Mouse (Mus musculus): ENCODE data around the gene Rims3. TPM values are rescaled to one million over a fixed set of nuclear protein-coding genes. Genes with fewer than 3 reads are reported as not detected.

Gene Rims3
- polyA plus RNA-seq, 1 experiment from 2014 or later = 0.95 TPM

GRCm38 (mm10) chr4:120825577-120826326, 28.9 kb upstream of the Rims3 start:
- Histone ChIP-seq H3K4me1 (replicated peaks; ENCODE audit: control insufficient read depth, insufficient read depth, low read length) (0 out of 2 replicates have a peak, but pooled peaks cover 3% of the 10 kb centered on the region), H3K36me3 (ENCODE audit: control insufficient read depth, insufficient read depth) (no peaks in the 10 kb centered on the region), H3K9me3 (ENCODE audit: control insufficient read depth) (no peaks in the 10 kb centered on the region), H3K27me3 (replicated peaks; ENCODE audit: control insufficient read depth, insufficient read depth, low read length) (no peaks in the 10 kb centered on the region), H3K4me2 (replicated peaks; ENCODE audit: low read depth) (peak overlapping the region; percentile 72), H3K27ac (ENCODE audit: low read depth, low read length) (peak overlapping the region; percentile 98), H3K9ac (ENCODE audit: low read depth, low read length) (peak overlapping the region; percentile 96), H3K4me3 (ENCODE audit: low read depth, low read length) (peak overlapping the region; percentile 62)
- TF ChIP-seq CTCF (IDR thresholded peaks at IDR 0.05; ENCODE audit: low read depth) = no peak
- under 1% methylated on average over 40 of the region's 55 CpGs for WGBS
- peak; percentile 98 for ATAC-seq

GRCm38 (mm10) chr4:120826418-120826817, 28.2 kb upstream of the Rims3 start:
- 0 out of 2 replicates have a peak, but pooled peaks cover 3% of the 10 kb centered on the region for H3K4me1 ChIP-seq (replicated peaks; ENCODE audit: control insufficient read depth, insufficient read depth, low read length)
- no peaks in the 10 kb centered on the region for H3K27me3 ChIP-seq (replicated peaks; ENCODE audit: control insufficient read depth, insufficient read depth, low read length)
- ATAC-seq = no peak
- TF ChIP-seq CTCF (IDR thresholded peaks at IDR 0.05; ENCODE audit: low read depth) = no peak
- H3K4me2 ChIP-seq (replicated peaks; ENCODE audit: low read depth) = peak overlapping the region; percentile 72; the same call in 1 of the 2 replicates
- H3K9me3 ChIP-seq (ENCODE audit: control insufficient read depth) = no peaks in the 10 kb centered on the region
- no peak overlapping the region; the same call in 1 of the 2 replicates for H3K27ac ChIP-seq (ENCODE audit: low read depth, low read length)
- H3K36me3 ChIP-seq (ENCODE audit: control insufficient read depth, insufficient read depth) = no peaks in the 10 kb centered on the region
- H3K9ac ChIP-seq (ENCODE audit: low read depth, low read length) = no peak overlapping the region
- WGBS = 88% methylated on average over 6 of the region's 6 CpGs
- H3K4me3 ChIP-seq (ENCODE audit: low read depth, low read length) = no peak overlapping the region

GRCm38 (mm10) chr4:120830767-120831166, 23.8 kb upstream of the Rims3 start:
- no peak for ATAC-seq
- no peaks in the 10 kb centered on the region for H3K9me3 ChIP-seq (ENCODE audit: control insufficient read depth)
- H3K4me3 ChIP-seq (ENCODE audit: low read depth, low read length) = no peak overlapping the region
- H3K27me3 ChIP-seq (replicated peaks; ENCODE audit: control insufficient read depth, insufficient read depth, low read length) = no peaks in the 10 kb centered on the region
- no peaks in the 10 kb centered on the region for H3K36me3 ChIP-seq (ENCODE audit: control insufficient read depth, insufficient read depth)
- H3K4me1 ChIP-seq (replicated peaks; ENCODE audit: control insufficient read depth, insufficient read depth, low read length) = no peaks in the 10 kb centered on the region
- no peak overlapping the region for H3K9ac ChIP-seq (ENCODE audit: low read depth, low read length)
- WGBS = 61% methylated on average over 5 of the region's 5 CpGs
- H3K4me2 ChIP-seq (replicated peaks; ENCODE audit: low read depth) = no peak overlapping the region
- H3K27ac ChIP-seq (ENCODE audit: low read depth, low read length) = no peak overlapping the region
- TF ChIP-seq CTCF (IDR thresholded peaks at IDR 0.05; ENCODE audit: low read depth) = no peak

- Histone ChIP-seq H3K27me3 (replicated peaks; ENCODE audit: control insufficient read depth, insufficient read depth, low read length) (no peaks in the 10 kb centered on the region), H3K4me2 (replicated peaks; ENCODE audit: low read depth) (no peak within 1 kb of the TSS), H3K9ac (ENCODE audit: low read depth, low read length) (no peak within 1 kb of the TSS), H3K9me3 (ENCODE audit: control insufficient read depth) (no peaks in the 10 kb centered on the region), H3K27ac (ENCODE audit: low read depth, low read length) (no peak within 1 kb of the TSS), H3K4me3 (ENCODE audit: low read depth, low read length) (no peak within 1 kb of the TSS), H3K4me1 (replicated peaks; ENCODE audit: control insufficient read depth, insufficient read depth, low read length) (no peaks in the 10 kb centered on the region), H3K36me3 (ENCODE audit: control insufficient read depth, insufficient read depth) (no peaks in the 10 kb centered on the region)
- 87% methylated on average over 4 of the region's 4 CpGs for WGBS
- ATAC-seq = no peak
- no peak for TF ChIP-seq CTCF (IDR thresholded peaks at IDR 0.05; ENCODE audit: low read depth)
Measured at GRCm38 (mm10) chr4:120831472-120831871, 23.1 kb upstream of the Rims3 start, which contains the start of gene Nfyc. Gene Nfyc, minus strand, starts transcription at chr4:120831572.

GRCm38 (mm10) chr4:120841342-120841741, 13.3 kb upstream of the Rims3 start:
- WGBS = 82% methylated on average over 3 of the region's 3 CpGs
- TF ChIP-seq CTCF (IDR thresholded peaks at IDR 0.05; ENCODE audit: low read depth) = no peak
- Histone ChIP-seq H3K9ac (ENCODE audit: low read depth, low read length) (no peak overlapping the region), H3K4me3 (ENCODE audit: low read depth, low read length) (no peak overlapping the region), H3K4me2 (replicated peaks; ENCODE audit: low read depth) (no peak overlapping the region), H3K4me1 (replicated peaks; ENCODE audit: control insufficient read depth, insufficient read depth, low read length) (no peaks in the 10 kb centered on the region), H3K36me3 (ENCODE audit: control insufficient read depth, insufficient read depth) (no peaks in the 10 kb centered on the region), H3K9me3 (ENCODE audit: control insufficient read depth) (no peaks in the 10 kb centered on the region), H3K27ac (ENCODE audit: low read depth, low read length) (no peak overlapping the region), H3K27me3 (replicated peaks; ENCODE audit: control insufficient read depth, insufficient read depth, low read length) (no peaks in the 10 kb centered on the region)
- no peak for ATAC-seq

- Histone ChIP-seq H3K27me3 (replicated peaks; ENCODE audit: control insufficient read depth, insufficient read depth, low read length) (0 out of 2 replicates have a peak, but pooled peaks cover 3% of the 10 kb centered on the region), H3K36me3 (ENCODE audit: control insufficient read depth, insufficient read depth) (no peaks in the 10 kb centered on the region), H3K4me3 (ENCODE audit: low read depth, low read length) (no peak overlapping the region), H3K27ac (ENCODE audit: low read depth, low read length) (no peak overlapping the region), H3K9me3 (ENCODE audit: control insufficient read depth) (no peaks in the 10 kb centered on the region), H3K4me1 (replicated peaks; ENCODE audit: control insufficient read depth, insufficient read depth, low read length) (no peaks in the 10 kb centered on the region), H3K4me2 (replicated peaks; ENCODE audit: low read depth) (no peak overlapping the region), H3K9ac (ENCODE audit: low read depth, low read length) (no peak overlapping the region)
- ATAC-seq = no peak
- no peak for TF ChIP-seq CTCF (IDR thresholded peaks at IDR 0.05; ENCODE audit: low read depth)
- WGBS = 34% methylated on average over 7 of the region's 7 CpGs
Measured at GRCm38 (mm10) chr4:120844423-120845082, 10.1 kb upstream of the Rims3 start.
